Mouse (Mus musculus) spleen, adult 2 months (tissue): ENCODE measurements at regions not wholly inside any gene's neighbourhood (a gene's known extent, or its start where the extent isn't known, plus 50 kb on each side); places are given as distances from the start of the nearest gene placed in this dataset.

Source experiments
- DNase-seq, 2 experiments: peaks; one replicate each; pipeline versions ENCODE4 v3.0.0 to v3.0.0-alpha.2; 2012 to 2021; ENCODE audit warnings: low spot score in 2 of 2, low read depth in 1 of 2
- H3K27ac ChIP-seq: fragments of 200-500 bp; 2 replicates; pipeline ENCODE4 v1.5.1; 2012; ENCODE audit warnings: low read length, inconsistent platforms; ENCODE audit not compliant: insufficient read depth
- H3K27me3 ChIP-seq: fragments of 200-500 bp; 2 replicates; pipeline ENCODE4 v1.6.1; 2012; ENCODE audit warnings: mild to moderate bottlenecking, moderate library complexity, low read length, inconsistent platforms; ENCODE audit not compliant: control insufficient read depth, insufficient read depth
- H3K36me3 ChIP-seq: fragments of 200-500 bp; 2 replicates; pipeline ENCODE4 v1.6.1; 2012; ENCODE audit warnings: mild to moderate bottlenecking, low read length, inconsistent platforms; ENCODE audit not compliant: control insufficient read depth, insufficient read depth
- H3K4me1 ChIP-seq: fragments of 200-500 bp; 2 replicates; pipeline ENCODE4 v1.6.1; 2011; ENCODE audit warnings: inconsistent platforms; ENCODE audit not compliant: control insufficient read depth, insufficient read depth, insufficient read length
- H3K4me3 ChIP-seq: fragments of 200-500 bp; 2 replicates; pipeline ENCODE4 v1.5.1; 2011; ENCODE audit warnings: mild to moderate bottlenecking, inconsistent platforms; ENCODE audit not compliant: insufficient read depth, insufficient read length; ENCODE audit errors: extremely low read depth
- CTCF ChIP-seq: fragments of 200-500 bp; IDR thresholded peaks from 2 replicates; pipeline ENCODE4 v1.5.1; 2011; ENCODE audit warnings: mild to moderate bottlenecking, inconsistent platforms; ENCODE audit not compliant: insufficient read depth, insufficient read length, insufficient replicate concordance; ENCODE audit errors: extremely low read depth
- POLR2A ChIP-seq: fragments of 200-500 bp; IDR thresholded peaks from 2 replicates; pipeline ENCODE4 v1.6.1; 2011; ENCODE audit warnings: low read depth, low read length, inconsistent platforms
- WGBS: fragments of 180-500 bp; shearing (Covaris S2); methylation state at CpG from one replicate; pipeline ENCODE4 v1.1.7; 2018; 5-methylcytosine and 5-hydroxymethylcytosine counted together

- Histone ChIP-seq H3K4me3 (no peak overlapping the region), H3K4me1 (no peaks in the 10 kb centered on the region), H3K27me3 (no peaks in the 10 kb centered on the region), H3K36me3 (no peaks in the 10 kb centered on the region), H3K27ac (no peak overlapping the region)
- no peak for TF ChIP-seq CTCF
- no peak for TF ChIP-seq POLR2A
- no peak for DNase-seq
- WGBS: 86% methylated on average over 2 of the region's 2 CpGs
These were observed 401.7 kb upstream of the Actbl2 start for GRCm38 (mm10) chr13:110852996-110853727.

- H3K4me1 ChIP-seq: no peaks in the 10 kb centered on the region
- H3K4me3 ChIP-seq: no peak overlapping the region
- no peak for TF ChIP-seq CTCF
- no peak for TF ChIP-seq POLR2A
- no peak for DNase-seq
- no peaks in the 10 kb centered on the region for H3K36me3 ChIP-seq
- 20% methylated on average over 1 of the region's 1 CpGs for WGBS
- H3K27ac ChIP-seq: no peak overlapping the region
- H3K27me3 ChIP-seq: no peaks in the 10 kb centered on the region
These were observed 400.6 kb upstream of the Actbl2 start for GRCm38 (mm10) chr13:110854213-110854612.

GRCm38 (mm10) chr13:110865902-110866512, 388.8 kb upstream of the Actbl2 start:
- Histone ChIP-seq H3K4me3 (no peak overlapping the region), H3K36me3 (no peaks in the 10 kb centered on the region), H3K27ac (no peak overlapping the region), H3K27me3 (no peaks in the 10 kb centered on the region), H3K4me1 (no peaks in the 10 kb centered on the region)
- TF ChIP-seq POLR2A (no peak), CTCF (no peak)
- 79% methylated on average over 4 of the region's 4 CpGs for WGBS
- DNase-seq: no peak

GRCm38 (mm10) chr13:110866713-110867112, 388.1 kb upstream of the Actbl2 start:
- Histone ChIP-seq H3K36me3 (no peaks in the 10 kb centered on the region), H3K27ac (no peak overlapping the region), H3K4me1 (no peaks in the 10 kb centered on the region), H3K27me3 (no peaks in the 10 kb centered on the region), H3K4me3 (no peak overlapping the region)
- TF ChIP-seq POLR2A (no peak), CTCF (no peak)
- DNase-seq: no peak
- 47% methylated on average over 2 of the region's 2 CpGs for WGBS

GRCm38 (mm10) chr13:110871125-110871775, 383.6 kb upstream of the Actbl2 start:
- DNase-seq: no peak
- H3K4me3 ChIP-seq: no peak overlapping the region
- H3K36me3 ChIP-seq: no peaks in the 10 kb centered on the region
- H3K4me1 ChIP-seq: no peaks in the 10 kb centered on the region
- TF ChIP-seq POLR2A (no peak), CTCF (no peak)
- no peaks in the 10 kb centered on the region for H3K27me3 ChIP-seq
- H3K27ac ChIP-seq: no peak overlapping the region
- WGBS: 83% methylated on average over 4 of the region's 4 CpGs

- Histone ChIP-seq H3K36me3 (no peaks in the 10 kb centered on the region), H3K4me1 (no peaks in the 10 kb centered on the region), H3K27ac (no peak overlapping the region), H3K4me3 (no peak overlapping the region), H3K27me3 (no peaks in the 10 kb centered on the region)
- TF ChIP-seq CTCF: no peak
- no peak for TF ChIP-seq POLR2A
- 91% methylated on average over 1 of the region's 1 CpGs for WGBS
- no peak for DNase-seq
These were observed 383.1 kb upstream of the Actbl2 start for GRCm38 (mm10) chr13:110871776-110872135.

- H3K4me1 ChIP-seq: no peaks in the 10 kb centered on the region
- no peak for DNase-seq
- H3K27ac ChIP-seq: no peak overlapping the region
- H3K36me3 ChIP-seq: no peaks in the 10 kb centered on the region
- H3K27me3 ChIP-seq: no peaks in the 10 kb centered on the region
- TF ChIP-seq POLR2A (no peak), CTCF (no peak)
- no peak overlapping the region for H3K4me3 ChIP-seq
- WGBS: 83% methylated on average over 3 of the region's 3 CpGs
These were observed 373.2 kb upstream of the Actbl2 start for GRCm38 (mm10) chr13:110881573-110881972.
